Mouse (Mus musculus) neutrophil, adult 5-6 weeks (primary cell): ENCODE results near the gene Hecw1. TPM values are rescaled to one million over a fixed set of nuclear protein-coding genes. Genes with fewer than 3 reads are reported as not detected.
"Not testable (repeated sequence)": the region's sequence is repeated elsewhere in the genome, so short reads cannot be mapped to it uniquely, and the experiment has no call there.

Experiments
- ATAC-seq: fragments of 151-379, 151-347 bp; 2 replicates; pipeline ENCODE4 v1.8.0; 2017; ENCODE audit warnings: mild to moderate bottlenecking, moderate TSS enrichment; ENCODE audit not compliant: insufficient number of reproducible peaks, poor library complexity, low FRiP score, severe bottlenecking; ENCODE audit errors: extremely low read depth
- total RNA-seq: library from RNA; stranded (forward); fragments of 200-1000 nt; gene quantifications from 2 replicates; pipeline ENCODE4 v1.2.3, GENCODE M21; 2017

The Hecw1 gene
- total RNA-seq, 1 experiment from 2014 or later, result not detected

GRCm38 (mm10) chr13:14428845-14429553 lies 94.0 kb downstream of the Hecw1 start:
- no peak for ATAC-seq

DNA sequence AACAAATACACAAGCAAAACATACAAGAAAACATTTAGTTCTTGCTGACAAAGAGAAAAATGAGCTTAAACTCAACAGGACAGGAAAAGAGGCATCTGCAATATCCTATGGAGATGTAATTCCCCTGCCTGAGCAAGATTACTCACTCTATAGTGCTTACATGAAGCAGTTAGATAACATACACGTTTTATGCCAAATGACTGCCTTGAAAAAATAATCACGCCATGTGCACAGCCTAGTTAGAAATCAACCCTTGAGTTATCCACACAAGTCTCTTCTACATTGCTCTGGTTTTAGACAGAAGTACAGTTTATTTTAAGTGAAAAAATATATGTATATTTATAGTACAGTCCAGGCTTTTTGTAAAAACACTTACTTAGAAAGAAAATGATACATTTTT lies 98.2 kb downstream of the Hecw1 start:
- ATAC-seq, result no peak

GRCm38 (mm10) chr13:14413405-14413804 lies 109.6 kb downstream of the Hecw1 start:
- no peak for ATAC-seq

DNA sequence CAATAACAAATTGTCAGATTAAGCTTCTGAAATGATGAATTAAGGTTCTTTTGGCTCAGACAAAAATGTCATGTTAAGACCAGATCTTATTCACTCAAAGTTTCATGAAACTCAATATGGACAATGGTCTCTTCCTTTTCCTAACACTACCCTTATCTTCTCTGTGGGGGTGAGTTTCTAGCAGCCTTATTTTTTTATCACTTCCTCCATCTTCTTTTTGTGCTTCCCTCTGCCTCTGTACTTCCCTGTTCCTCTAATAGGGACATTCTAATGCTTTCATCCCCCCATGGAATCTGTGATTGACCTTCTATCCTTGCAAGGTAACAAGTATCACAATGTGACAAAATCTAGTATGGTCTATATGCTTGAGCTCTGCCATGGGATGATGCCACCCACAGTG lies 148.6 kb downstream of the Hecw1 start:
- no peak for ATAC-seq

GRCm38 (mm10) chr13:14365546-14365945 lies 157.5 kb downstream of the Hecw1 start:
- ATAC-seq, result no peak

- ATAC-seq, result no peak
These were observed 195.8 kb downstream of the Hecw1 start for GRCm38 (mm10) chr13:14327252-14327651.

DNA sequence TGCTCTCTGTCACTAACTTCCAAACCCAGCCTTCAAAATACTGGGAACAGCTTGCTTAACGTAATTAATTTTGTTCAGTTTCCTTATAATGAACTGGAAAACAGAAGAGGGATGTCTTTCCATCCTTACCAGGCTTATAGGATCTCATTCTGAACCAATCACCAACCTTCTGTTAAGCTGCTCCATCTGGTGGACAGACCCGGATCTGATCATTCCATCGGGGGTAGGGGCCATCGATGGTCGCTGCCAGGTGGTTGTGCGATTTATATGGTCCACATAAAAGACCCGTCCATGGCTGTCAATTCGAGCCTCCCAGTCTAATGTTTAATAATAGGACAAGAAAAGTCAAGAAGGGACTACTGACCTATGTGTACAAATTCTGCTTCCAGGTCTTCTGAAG lies 216.4 kb downstream of the Hecw1 start:
- no peak for ATAC-seq

GRCm38 (mm10) chr13:14304103-14304502 lies 218.9 kb downstream of the Hecw1 start:
- ATAC-seq, result no peak

DNA sequence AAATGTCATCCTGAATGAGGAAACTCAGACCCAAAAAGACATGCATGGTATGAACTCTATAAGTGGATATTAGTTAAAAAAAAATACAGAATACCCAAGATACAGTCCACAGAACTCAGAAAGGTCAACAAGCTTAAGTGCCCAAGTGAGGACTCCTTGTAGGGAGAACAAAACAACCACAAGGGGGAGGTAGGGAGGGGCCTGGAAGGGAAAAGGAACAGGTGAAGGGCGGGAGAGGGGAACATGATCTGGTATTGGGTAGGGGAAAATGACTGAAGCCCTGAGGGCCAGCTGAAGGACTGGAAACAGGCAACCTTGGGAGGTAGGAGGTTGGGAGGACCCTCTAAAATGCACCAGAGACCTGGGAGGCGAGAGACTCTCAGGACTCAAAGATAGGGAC lies 220.1 kb downstream of the Hecw1 start:
- ATAC-seq, result no peak

DNA sequence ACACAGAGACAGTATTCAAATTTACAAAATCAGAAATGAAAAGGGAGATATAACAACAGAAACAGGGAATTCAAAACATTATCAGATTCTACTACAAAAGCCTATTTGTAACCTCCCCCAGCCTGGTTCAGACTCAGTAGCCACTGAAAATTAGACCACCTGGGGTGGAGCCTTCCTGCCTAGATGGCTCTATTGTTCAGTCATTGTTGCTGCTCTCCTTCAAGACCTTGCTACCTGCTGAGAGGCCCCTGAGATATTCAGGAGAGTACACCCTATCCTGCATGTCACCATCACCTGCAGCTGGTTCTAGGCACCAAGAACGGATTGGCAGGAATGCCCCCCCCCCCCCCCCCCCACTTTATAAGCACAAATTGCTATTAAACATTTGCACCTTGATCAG lies 233.0 kb downstream of the Hecw1 start:
- no peak for ATAC-seq

DNA sequence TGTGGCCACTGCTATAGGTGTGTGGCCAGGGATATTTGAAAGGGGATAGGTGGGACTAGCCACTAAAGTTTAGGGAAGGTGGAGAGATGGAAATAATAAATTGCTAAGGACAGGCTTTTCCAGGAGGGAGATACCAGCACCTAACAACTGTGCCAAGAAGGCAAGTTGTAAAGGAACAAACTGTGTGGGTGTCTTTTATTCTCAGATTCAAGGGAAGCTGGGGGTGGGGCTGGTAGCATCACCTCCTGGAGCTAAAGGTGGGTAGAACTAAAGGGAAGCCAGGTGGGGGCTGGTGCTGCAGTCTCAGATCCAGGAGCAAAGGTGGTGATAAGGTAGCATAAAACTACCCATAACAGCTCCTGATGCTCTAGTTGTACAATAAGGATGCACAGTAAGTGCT lies 251.6 kb downstream of the Hecw1 start:
- no peak for ATAC-seq

GRCm38 (mm10) chr13:14260939-14261338 lies 262.1 kb downstream of the Hecw1 start:
- not testable (repeated sequence) for ATAC-seq

DNA sequence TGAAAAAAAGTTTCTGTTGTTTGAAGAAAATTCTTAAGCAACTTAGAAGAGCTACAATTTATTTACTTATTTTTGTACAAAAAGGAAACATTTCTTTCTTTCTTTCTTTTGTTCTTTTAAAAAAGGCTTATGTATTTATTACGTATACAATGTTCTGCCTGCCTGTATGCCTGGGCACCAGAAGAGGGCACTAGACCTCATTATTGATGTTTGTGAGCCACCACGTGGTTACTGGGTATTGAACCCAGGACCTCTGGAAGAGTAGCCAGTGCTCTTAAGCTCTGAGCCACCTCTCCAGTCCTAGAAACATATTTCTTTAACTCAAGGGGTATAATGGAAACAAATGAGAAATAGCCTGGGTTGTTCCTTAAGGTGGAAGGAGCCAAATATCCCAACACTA lies 277.1 kb downstream of the Hecw1 start:
- no peak for ATAC-seq

DNA sequence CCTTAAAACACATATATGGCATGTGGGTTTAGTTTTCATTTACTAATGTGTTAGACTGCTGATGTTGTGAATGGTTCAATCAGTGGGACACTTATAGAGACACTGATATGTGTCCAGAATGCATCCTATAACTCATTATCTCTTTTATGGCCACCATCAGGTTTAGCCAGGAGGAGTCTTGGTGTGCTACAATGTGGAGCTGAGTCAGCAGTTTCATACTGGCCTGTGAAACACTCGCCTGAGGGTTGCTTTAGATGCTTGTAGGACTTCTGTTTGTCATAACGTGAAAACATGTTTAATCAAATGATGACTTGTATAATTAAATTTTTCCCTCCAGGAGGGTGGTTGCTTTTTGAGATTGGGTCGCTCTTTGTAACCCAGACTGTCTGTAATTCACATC lies 343.4 kb downstream of the Hecw1 start:
- ATAC-seq, result no peak

GRCm38 (mm10) chr13:14177989-14178388 lies 345.0 kb downstream of the Hecw1 start:
- ATAC-seq, result no peak

Other genes starting within 250 kb of the Hecw1 start
- gene Mrpl32, start 89.9 kb upstream of the Hecw1 start, total RNA-seq, result 48.5 and 49.7 TPM in 2 replicates
- gene Psma2, start 90.0 kb upstream of the Hecw1 start, total RNA-seq, result 58.4 and 70.0 TPM in 2 replicates
- 4.7 and 5.2 TPM in 2 replicates for gene AW209491, start 106.9 kb upstream of the Hecw1 start, total RNA-seq